Mouse (Mus musculus): ENCODE data around the gene Vmn1r34.
"Not testable (repeated sequence)": the region's sequence is repeated elsewhere in the genome, so short reads cannot be mapped to it uniquely, and the experiment has no call there.

Gene Vmn1r34

DNA sequence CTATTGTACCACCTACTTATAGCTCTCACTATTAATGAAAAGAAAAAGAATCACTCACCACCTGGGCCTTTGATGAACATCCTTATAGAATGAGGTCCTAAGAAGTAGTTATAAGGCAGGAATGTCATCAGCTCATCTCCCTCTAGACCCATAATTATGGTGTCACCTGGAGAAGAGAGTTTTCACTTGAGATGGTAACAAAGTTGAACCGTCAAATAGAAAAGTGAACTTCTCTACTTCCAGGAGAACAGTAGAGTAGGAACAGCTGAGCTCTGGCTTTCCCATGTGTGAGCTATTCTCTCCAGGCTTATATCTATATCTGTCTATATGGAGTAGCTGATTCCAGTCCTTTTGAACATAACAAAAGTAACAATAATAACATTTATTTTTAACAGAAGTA, at the start of gene Vmn1r34:
Vmn1r34 (minus strand) TSS at position 101 of the 400 bp plus-strand sequence.
- no peak for DNase-seq (ENCODE audit: low spot score in 2 of 2)

DNA sequence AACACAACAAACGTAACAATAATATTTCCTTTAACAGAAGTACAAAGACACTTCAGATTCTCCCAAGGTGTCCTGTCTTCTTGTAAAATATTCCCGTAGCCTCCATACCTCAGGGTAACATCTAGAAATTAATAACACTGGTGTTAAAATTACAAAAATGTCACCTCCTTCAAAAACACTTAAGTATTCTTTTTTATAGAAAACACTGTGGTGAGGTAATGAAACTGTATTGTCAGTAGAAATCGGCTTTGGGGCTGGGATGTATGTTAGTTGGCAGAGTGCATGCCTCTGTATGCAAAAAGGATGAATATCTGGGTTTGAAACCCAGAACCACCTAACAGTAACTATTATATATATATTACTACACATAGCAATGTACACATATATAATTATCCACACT, 42.1 kb upstream of the Vmn1r34 start, which contains the start of gene Vmn1r35:
Vmn1r35 (minus strand) TSS at position 101 of the 400 bp plus-strand sequence.
- no peak for DNase-seq (ENCODE audit: low spot score in 2 of 2)

DNA sequence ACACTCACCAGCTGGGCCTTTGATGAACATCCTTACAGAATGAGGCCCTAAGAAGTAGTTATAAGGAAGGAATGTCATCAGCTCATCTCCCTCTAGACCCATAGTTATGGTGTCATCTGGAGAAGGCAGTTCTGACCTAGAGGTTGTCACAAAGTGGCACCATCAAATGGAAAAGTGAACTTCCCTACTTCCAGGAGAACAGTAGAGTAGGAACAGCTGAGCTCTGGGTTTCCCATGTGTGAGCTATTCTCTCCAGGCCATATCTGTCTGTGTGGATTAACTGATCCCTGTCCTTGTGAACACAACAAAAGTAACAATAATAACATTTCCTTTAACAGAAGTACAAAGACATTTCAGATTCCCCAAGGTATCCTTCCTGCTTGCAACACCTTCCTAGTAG, 25.5 kb downstream of the Vmn1r34 start, which contains the start of gene Vmn1r33:
Vmn1r33 (minus strand) TSS at position 101 of the 400 bp plus-strand sequence.
- not testable (repeated sequence) for DNase-seq (ENCODE audit: low spot score in 2 of 2)

DNA sequence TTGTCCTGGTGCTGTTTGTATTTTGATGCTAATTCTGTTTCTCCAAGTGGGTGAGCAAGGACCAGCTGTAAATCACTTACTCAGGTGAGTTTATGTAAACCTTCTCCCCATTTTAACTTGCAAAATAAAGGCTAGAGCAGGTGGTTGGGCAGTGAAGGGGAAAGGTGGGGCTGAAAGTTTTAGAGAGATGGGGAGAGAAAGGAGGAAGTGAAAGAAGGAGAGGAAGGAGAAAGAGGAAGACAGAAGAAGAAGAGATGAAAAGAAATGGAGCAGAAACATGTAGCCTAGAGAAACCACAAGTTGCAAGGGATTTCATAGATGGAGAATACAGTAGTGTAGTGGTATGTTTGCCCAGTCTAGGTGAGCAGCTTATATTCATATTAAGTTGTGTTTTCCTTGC, 47.9 kb downstream of the Vmn1r34 start:
- DNase-seq (ENCODE audit: low spot score in 2 of 2): no peak
